In the genomic region with DNA sequence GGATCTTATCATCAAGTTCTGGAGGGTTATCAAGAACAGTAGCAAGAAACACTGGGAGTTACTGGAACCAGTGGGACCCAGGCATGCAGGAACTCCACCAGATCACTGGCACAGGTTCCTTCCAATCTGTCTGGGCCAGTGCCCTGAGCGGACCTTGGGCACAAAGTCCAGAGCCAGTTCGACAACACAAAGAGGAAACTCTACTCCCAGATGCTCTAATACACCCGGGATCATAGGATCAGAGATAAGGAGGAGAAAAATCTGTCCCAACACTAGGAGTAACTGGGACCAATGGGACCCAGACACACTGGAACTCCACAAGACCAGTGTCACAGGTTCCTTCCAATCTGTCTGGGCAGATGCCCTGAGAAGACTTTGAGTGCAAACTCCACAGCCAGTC, we compare ENCODE assay signal across 14 mouse cellular contexts.
"Had no signal": no experiment of that assay in that cellular context is flagged by ENCODE, and none has a peak within 500 bp of the region (broad histone marks: within the 10 kb centered on the region; RNA-seq: fewer than 3 reads in every experiment).

No protein-coding gene starts in this region.

- H3K27me3 ChIP-seq: lung, embryonic 15.5 days; megakaryocyte, embryonic 14.5 days; midbrain, embryonic 13.5 days; midbrain, embryonic 15.5 days; neural tube, embryonic 12.5 days; stomach, embryonic 15.5 days had no signal

- H3K36me3 ChIP-seq: lung, embryonic 15.5 days; midbrain, embryonic 13.5 days; midbrain, embryonic 15.5 days; neural tube, embryonic 12.5 days; stomach, embryonic 15.5 days had no signal

- H3K4me3 ChIP-seq: lung, embryonic 15.5 days; megakaryocyte, embryonic 14.5 days; midbrain, embryonic 13.5 days; midbrain, embryonic 15.5 days; neural tube, embryonic 12.5 days; stomach, embryonic 15.5 days had no signal

- H3K27ac ChIP-seq: lung, embryonic 15.5 days; macrophage; midbrain, embryonic 13.5 days; midbrain, embryonic 15.5 days; neural tube, embryonic 12.5 days; stomach, embryonic 15.5 days; stomach, postnatal 0 days had no signal

- DNase-seq: lung, adult 2 months; lung, postnatal 14 days; right cerebral cortex, postnatal 14 days; thymus, adult 2 months; thymus, postnatal 25 days; thymus, postnatal 4 days had no signal

- H3K4me1 ChIP-seq: lung, embryonic 15.5 days; megakaryocyte, embryonic 14.5 days; midbrain, embryonic 13.5 days; midbrain, embryonic 15.5 days; neural tube, embryonic 12.5 days; stomach, embryonic 15.5 days had no signal
